Mouse (Mus musculus) stomach, postnatal 0 days (tissue): ENCODE results near the gene Auts2.

Experiments
- CTCF ChIP-seq: IDR thresholded peaks from 2 replicates; pipeline ENCODE4 v1.5.1; 2016; ENCODE audit warnings: antibody characterized with exemption, low read depth, mild to moderate bottlenecking, moderate library complexity
- EP300 ChIP-seq: optimal IDR thresholded peaks from 2 replicates; pipeline ENCODE3; 2016; ENCODE audit warnings: antibody characterized with exemption

DNA sequence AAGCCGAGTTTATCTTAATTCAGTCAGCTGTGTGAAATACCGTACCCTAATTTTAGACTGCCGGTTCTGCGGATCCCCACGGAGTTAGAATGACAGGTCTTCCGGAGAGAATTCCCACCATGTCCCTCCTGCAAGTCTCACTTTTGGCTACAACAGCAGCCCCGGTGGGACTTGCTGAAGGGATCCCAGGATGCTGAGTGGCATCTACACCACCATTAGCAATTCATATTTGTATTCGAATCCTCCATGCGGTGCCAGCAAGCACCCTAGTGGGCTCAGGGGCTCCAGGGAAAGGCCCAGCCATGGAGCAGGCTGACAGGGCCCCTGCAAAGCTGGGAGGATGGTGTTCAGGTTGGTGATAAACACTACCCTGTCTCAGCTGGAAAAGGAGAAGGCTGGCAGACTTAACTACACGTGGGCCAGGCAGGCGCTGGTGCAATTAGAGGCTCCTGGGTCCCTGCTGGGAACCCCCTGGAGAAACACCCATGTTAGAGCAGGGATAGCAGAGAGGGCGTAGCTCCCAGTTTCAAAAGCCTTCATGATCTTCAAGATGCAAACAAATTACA is 775.4 kb downstream of the Auts2 start:
- TF ChIP-seq CTCF (no peak), EP300 (no peak)
